Mouse (Mus musculus) embryonic fibroblast, embryonic 13.5 days (primary cell): ENCODE results near the gene Arpp19.

Experiments
- CTCF ChIP-seq: IDR thresholded peaks from 2 replicates; pipeline ENCODE4 v1.5.1; 2011; ENCODE audit warnings: mild to moderate bottlenecking, control low read depth, low read length, moderate library complexity, borderline replicate concordance; ENCODE audit not compliant: insufficient read depth
- POLR2A ChIP-seq: IDR thresholded peaks from 2 replicates; pipeline ENCODE4 v1.6.1; 2011; ENCODE audit warnings: low read depth, mild to moderate bottlenecking, control low read depth, low read length, moderate library complexity

DNA sequence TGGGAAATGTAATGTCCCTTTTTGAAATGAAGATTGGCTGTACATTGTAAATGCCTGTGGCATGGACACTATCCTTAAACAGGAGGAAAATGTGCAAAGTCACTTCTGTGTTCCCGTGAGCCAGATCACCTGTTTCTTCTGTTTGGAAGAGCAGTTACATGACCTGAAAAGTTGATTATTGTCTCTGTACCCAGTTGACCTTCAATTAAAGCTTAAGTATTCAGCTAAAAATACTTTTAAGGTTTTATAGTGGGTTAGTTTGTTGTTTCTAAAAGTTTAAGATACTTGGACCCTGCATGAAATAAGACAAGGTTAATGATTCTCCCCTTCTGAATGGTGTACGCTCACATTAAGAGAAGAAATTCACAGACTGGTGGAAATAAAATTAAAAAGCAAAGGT, 3.2 kb downstream of the Arpp19 start:
- no peak for TF ChIP-seq CTCF
- no peak for TF ChIP-seq POLR2A
